ENCODE assay signal across 9 mouse cellular contexts in the genomic region with DNA sequence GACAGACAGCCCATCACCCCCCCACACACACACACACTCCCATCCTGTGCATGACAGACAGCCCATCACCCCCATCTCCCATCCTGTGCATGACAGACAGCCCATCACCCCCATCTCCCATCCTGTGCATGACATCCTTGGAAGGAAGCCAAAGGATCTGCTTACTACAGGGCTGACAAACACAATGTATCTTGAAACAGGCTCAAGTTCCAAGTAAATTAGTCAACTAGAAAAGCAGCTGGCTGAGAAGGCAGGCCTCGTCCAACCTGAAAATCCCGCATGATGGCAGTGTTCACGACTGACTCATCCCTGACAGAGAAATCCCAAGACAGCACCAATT. TPM values are rescaled to one million over a fixed set of nuclear protein-coding genes. Genes with fewer than 3 reads are reported as not detected.
DNase-seq lines count a peak whose midpoint lies in the region; ATAC-seq lines count a peak whose summit lies in the region.
"Had no signal": no experiment of that assay in that cellular context is flagged by ENCODE, and none has a peak within 500 bp of the region (broad histone marks: within the 10 kb centered on the region; RNA-seq: fewer than 3 reads in every experiment).

No protein-coding gene starts in this region.

- peak overlapping the region; percentile 8; the same call in 1 of the 2 replicates for H3K4me2 ChIP-seq in intestine, embryonic 14.5 days (ENCODE audit: low read length)
- H3K4me2 ChIP-seq in midbrain, embryonic 14.5 days (ENCODE audit: low read length): no peak overlapping the region

- peaks cover 37% of the 10 kb centered on the region for H3K36me3 ChIP-seq in intestine, embryonic 14.5 days (ENCODE audit: control insufficient read depth, insufficient read depth, low read length)
- H3K36me3 ChIP-seq in midbrain, embryonic 14.5 days (ENCODE audit: control insufficient read depth, insufficient read depth, low read length): peaks cover 30% of the 10 kb centered on the region

- peaks cover 37% of the 10 kb centered on the region for H3K4me1 ChIP-seq in intestine, embryonic 14.5 days (replicated peaks; ENCODE audit: control insufficient read depth, insufficient read depth, low read length)
- H3K4me1 ChIP-seq in midbrain, embryonic 14.5 days (ENCODE audit: control insufficient read depth, insufficient read depth, low read length): peaks cover 17% of the 10 kb centered on the region

- peak overlapping the region; percentile 71; the same call in 1 of the 2 replicates for H3K27ac ChIP-seq in intestine, embryonic 14.5 days (ENCODE audit: low read depth)
- H3K27ac ChIP-seq in midbrain, embryonic 14.5 days (replicated peaks; ENCODE audit: low read depth, low read length): no peak overlapping the region

- WGBS in intestine, embryonic 14.5 days: 25% methylated on average over 3 of the region's 3 CpGs
- WGBS in midbrain, embryonic 14.5 days: 40% methylated on average over 3 of the region's 3 CpGs

- no peaks in the 10 kb centered on the region for H3K9me3 ChIP-seq in intestine, embryonic 14.5 days (ENCODE audit: control insufficient read depth, low read length)
- H3K9me3 ChIP-seq in midbrain, embryonic 14.5 days (ENCODE audit: control insufficient read depth, low read length): no peaks in the 10 kb centered on the region

- no peaks in the 10 kb centered on the region for H3K27me3 ChIP-seq in intestine, embryonic 14.5 days (replicated peaks; ENCODE audit: control insufficient read depth, insufficient read depth, low read length)
- H3K27me3 ChIP-seq in midbrain, embryonic 14.5 days (ENCODE audit: control insufficient read depth, insufficient read depth, low read length): no peaks in the 10 kb centered on the region

- no peak overlapping the region for H3K4me3 ChIP-seq in intestine, embryonic 14.5 days (ENCODE audit: low read depth, low read length)
- H3K4me3 ChIP-seq in midbrain, embryonic 14.5 days (replicated peaks; ENCODE audit: low read depth, low read length): no peak overlapping the region

- DNase-seq in kidney, adult 11 months: peak; percentile 35
- DNase-seq in kidney, adult 18-20 months: no peak
- DNase-seq in brain, adult 2 months (ENCODE audit: low read depth, low spot score): peak; percentile 80
- no peak for DNase-seq in intestine, embryonic 14.5 days (ENCODE audit: low spot score)
- DNase-seq in midbrain, embryonic 14.5 days: peak; percentile 37
- no peak for DNase-seq in ovary, postnatal 14 days (ENCODE audit: low spot score)
- DNase-seq in gastrocnemius, adult 18-20 months (ENCODE audit: low spot score): no peak
- DNase-seq in ovary, postnatal 36 days (ENCODE audit: low spot score): no peak

- peak; percentile 73; the same call in 1 of the 2 replicates for ATAC-seq in intestine, embryonic 14.5 days (replicated peaks; ENCODE audit: low FRiP score, low TSS enrichment, low read depth)
- peak; percentile 73; the same call in 1 of the 2 replicates for ATAC-seq in midbrain, embryonic 14.5 days (ENCODE audit: low FRiP score, low TSS enrichment)

- H3K9ac ChIP-seq in intestine, embryonic 14.5 days (ENCODE audit: low read length): no peak overlapping the region
- H3K9ac ChIP-seq in midbrain, embryonic 14.5 days (replicated peaks; ENCODE audit: low read length): no peak overlapping the region

RNA-seq across cellular contexts. Expression of gene Spty2d1, which starts 7.6 kb away (rescaled TPM):
- polyA plus RNA-seq in intestine, embryonic 14.5 days (2014; fragmentation: Nextera tagmentation; extraction: Ambion mirVana): 17.6 and 18.0 TPM in 2 replicates
- polyA plus RNA-seq in midbrain, embryonic 14.5 days (2014; fragmentation: Nextera tagmentation; extraction: Ambion mirVana): 5.8 and 8.9 TPM in 2 replicates
- total RNA-seq in gastrocnemius, adult 18-20 months (2021): 1 to 10 TPM; 4.5 to 4.7 TPM

RNA-seq across cellular contexts. Expression of gene Gm9999, which starts 17.2 kb away (rescaled TPM):
- polyA plus RNA-seq in intestine, embryonic 14.5 days (2014; fragmentation: Nextera tagmentation; extraction: Ambion mirVana): not detected in 2 replicates
- not detected in 2 replicates for polyA plus RNA-seq in midbrain, embryonic 14.5 days (2014; fragmentation: Nextera tagmentation; extraction: Ambion mirVana)
- total RNA-seq in gastrocnemius, adult 18-20 months (2021): not detected
- total RNA-seq: layer of hippocampus, postnatal 14 days had no signal

RNA-seq across cellular contexts. Expression of gene Uevld, which starts 42.3 kb away (rescaled TPM):
- 11.4 and 12.6 TPM in 2 replicates for polyA plus RNA-seq in intestine, embryonic 14.5 days (2014; fragmentation: Nextera tagmentation; extraction: Ambion mirVana)
- polyA plus RNA-seq in midbrain, embryonic 14.5 days (2014; fragmentation: Nextera tagmentation; extraction: Ambion mirVana): 3.9 and 7.1 TPM in 2 replicates
- total RNA-seq in gastrocnemius, adult 18-20 months (2021): 10 to 100 TPM; 10.5 to 11.5 TPM

RNA-seq across cellular contexts. Expression of gene Tmem86a, which starts 49.8 kb away (rescaled TPM):
- 30.6 and 31.4 TPM in 2 replicates for polyA plus RNA-seq in intestine, embryonic 14.5 days (2014; fragmentation: Nextera tagmentation; extraction: Ambion mirVana)
- polyA plus RNA-seq in midbrain, embryonic 14.5 days (2014; fragmentation: Nextera tagmentation; extraction: Ambion mirVana): 18.5 and 19.7 TPM in 2 replicates
- total RNA-seq in gastrocnemius, adult 18-20 months (2021): 1 to 10 TPM; 3.2 to 4.1 TPM

Comparison
In these comparisons a context has a peak if more than half of its experiments do, and no peak if none do; other contexts are left out.
1. DNase-seq: peak in kidney, adult 11 months (single experiment), brain, adult 2 months (single experiment) and midbrain, embryonic 14.5 days (single experiment); none in kidney, adult 18-20 months (single experiment), intestine, embryonic 14.5 days (single experiment), ovary, postnatal 14 days (single experiment), gastrocnemius, adult 18-20 months (single experiment) and ovary, postnatal 36 days (single experiment).